Comparison of ENCODE assay signal across 15 mouse cellular contexts in the genomic region with DNA sequence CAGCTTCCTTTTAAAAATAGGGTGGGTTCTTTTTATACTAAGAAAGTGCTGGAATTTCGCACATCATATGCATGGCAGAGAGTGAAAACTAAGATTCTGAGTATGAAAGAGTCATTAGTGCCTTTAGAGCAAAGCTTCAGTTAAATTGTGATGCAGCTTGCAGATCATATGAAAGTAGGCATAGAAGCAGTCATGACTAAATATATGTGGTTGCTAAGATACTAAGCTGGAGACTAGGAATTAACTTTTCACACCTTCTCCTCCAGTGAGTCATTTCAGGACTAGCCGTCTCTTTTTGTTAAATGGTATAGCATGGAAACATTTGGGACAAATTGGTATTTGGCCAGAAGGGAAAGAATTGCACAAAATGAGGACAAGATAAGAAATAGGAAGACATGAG. TPM values are rescaled to one million over a fixed set of nuclear protein-coding genes. Genes with fewer than 3 reads are reported as not detected.
DNase-seq lines count a peak whose midpoint lies in the region.
"Had no signal": no experiment of that assay in that cellular context is flagged by ENCODE, and none has a peak within 500 bp of the region (broad histone marks: within the 10 kb centered on the region; RNA-seq: fewer than 3 reads in every experiment).

No protein-coding gene starts in this region.

- peak; percentile 46 to 66 for DNase-seq in frontal cortex, adult 2 months (ENCODE audit: extremely low spot score in 1 of 2, low spot score in 1 of 2)
- DNase-seq in frontal cortex, postnatal 25 days (ENCODE audit: low spot score in 2 of 2), result no peak
- peak; percentile 28 for DNase-seq in right cerebral cortex, adult 18-20 months
- DNase-seq in right cerebral cortex, postnatal 25 days, result no peak
- DNase-seq in left cerebral cortex, adult 9 months (ENCODE audit: low spot score in 2 of 2), result peak; percentile 45 to 49
- DNase-seq in natural killer cell, adult 2 months (ENCODE audit: low spot score in 2 of 2), result no peak
- DNase-seq in spleen, postnatal 4 days (ENCODE audit: low spot score in 2 of 2), result no peak
- DNase-seq: adrenal gland, adult 2 months; adrenal gland, postnatal 25 days; cerebellum, adult 11 months; cerebellum, adult 8-10 months; cerebellum, postnatal 14 days; embryo, embryonic 11 days; gastrocnemius, adult 2 months; gastrocnemius, postnatal 25 days had no signal

RNA-seq across cellular contexts. Expression of a gene that starts 24.1 kb away (rescaled TPM):
- 576 and 615 TPM in 2 replicates for polyA plus RNA-seq in frontal cortex, adult 2 months (2012; rRNA removed)

RNA-seq across cellular contexts. Expression of a gene that starts 44.3 kb away (rescaled TPM):
- polyA plus RNA-seq in frontal cortex, adult 2 months (2012; rRNA removed), result 15.6 and 16.4 TPM in 2 replicates

Comparison
In these comparisons a context has a peak if more than half of its experiments do, and no peak if none do; other contexts are left out.
1. DNase-seq: peak in frontal cortex, adult 2 months (2 of 2), right cerebral cortex, adult 18-20 months (single experiment) and left cerebral cortex, adult 9 months (2 of 2); none in frontal cortex, postnatal 25 days (0 of 2), right cerebral cortex, postnatal 25 days (single experiment), natural killer cell, adult 2 months (0 of 2) and spleen, postnatal 4 days (0 of 2).